Mouse (Mus musculus) erythroblast, embryonic 14.5 days (primary cell): ENCODE results near the gene Tut7.

ENCODE experiments used
- GATA1 ChIP-seq: IDR thresholded peaks from 2 replicates; pipeline ENCODE4 v1.6.1; 2012; ENCODE audit warnings: low read length, inconsistent platforms, mixed read lengths
- TAL1 ChIP-seq: IDR thresholded peaks from 3 replicates; pipeline ENCODE4 v1.6.1; 2012; ENCODE audit warnings: low read length, inconsistent platforms, mixed read lengths

DNA sequence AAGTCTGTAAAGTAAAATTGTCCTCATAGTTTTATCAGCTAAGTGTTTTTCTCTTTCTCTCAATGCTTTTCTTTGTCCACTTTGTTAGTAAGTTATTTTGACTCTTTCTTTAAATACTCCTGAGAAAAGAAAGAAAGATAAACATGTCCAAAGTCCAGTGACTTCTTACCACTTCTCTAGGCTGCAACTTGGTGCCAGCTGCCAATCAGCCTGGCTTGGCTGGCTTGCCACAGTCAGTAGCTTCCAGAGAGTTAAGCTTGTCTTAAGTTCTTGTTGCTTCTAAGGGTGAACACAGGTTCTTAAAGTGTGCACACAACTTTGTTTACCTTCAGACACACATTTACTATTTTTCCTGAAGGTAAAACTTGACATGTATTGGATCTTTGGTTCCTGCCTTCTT lies 3.0 kb upstream of the Tut7 start:
- TF ChIP-seq GATA1 (no peak), TAL1 (no peak)
